Mouse (Mus musculus): ENCODE measurements at regions not wholly inside any gene's neighbourhood (a gene's known extent, or its start where the extent isn't known, plus 50 kb on each side); places are given as distances from the start of the nearest gene placed in this dataset.

GRCm38 (mm10) chr10:108033317-108033795, 121.4 kb upstream of the Otogl start:
- DNase-seq (ENCODE audit: low read depth, low spot score): no peak

GRCm38 (mm10) chr10:108027506-108027905, 115.6 kb upstream of the Otogl start:
- DNase-seq (ENCODE audit: low read depth, low spot score): no peak

- no peak for DNase-seq (ENCODE audit: low read depth, low spot score)
Observed at GRCm38 (mm10) chr10:108024227-108024626, 112.3 kb upstream of the Otogl start.

GRCm38 (mm10) chr10:108016552-108016951, 104.6 kb upstream of the Otogl start:
- DNase-seq (ENCODE audit: low read depth, low spot score): no peak

- no peak for DNase-seq (ENCODE audit: low read depth, low spot score)
Observed at GRCm38 (mm10) chr10:107994836-107995585, 83.1 kb upstream of the Otogl start.

GRCm38 (mm10) chr10:107992621-107993020, 80.7 kb upstream of the Otogl start:
- no peak for DNase-seq (ENCODE audit: low read depth, low spot score)

- DNase-seq (ENCODE audit: low read depth, low spot score): no peak
Observed at GRCm38 (mm10) chr10:107990557-107990956, 78.6 kb upstream of the Otogl start.

GRCm38 (mm10) chr10:107989913-107990312, 78.0 kb upstream of the Otogl start:
- no peak for DNase-seq (ENCODE audit: low read depth, low spot score)

- DNase-seq (ENCODE audit: low read depth, low spot score): no peak
Observed at GRCm38 (mm10) chr10:107982632-107983031, 70.7 kb upstream of the Otogl start.

GRCm38 (mm10) chr10:107982082-107982481, 70.1 kb upstream of the Otogl start:
- DNase-seq (ENCODE audit: low read depth, low spot score): no peak

- DNase-seq (ENCODE audit: low read depth, low spot score): no peak
Observed at GRCm38 (mm10) chr10:107976392-107976965, 64.5 kb upstream of the Otogl start.

GRCm38 (mm10) chr10:107971748-107972147, 59.8 kb upstream of the Otogl start:
- DNase-seq (ENCODE audit: low read depth, low spot score): peak; percentile 21

- no peak for DNase-seq (ENCODE audit: low read depth, low spot score)
Observed at GRCm38 (mm10) chr10:107966996-107967395, 55.1 kb upstream of the Otogl start.

GRCm38 (mm10) chr10:107964022-107964421, 52.1 kb upstream of the Otogl start:
- no peak for DNase-seq (ENCODE audit: low read depth, low spot score)

GRCm38 (mm10) chr10:107962130-107962529, 50.2 kb upstream of the Otogl start:
- DNase-seq (ENCODE audit: low read depth, low spot score): no peak
